Mouse (Mus musculus): ENCODE results near the gene Cpne2. TPM values are rescaled to one million over a fixed set of nuclear protein-coding genes. Genes with fewer than 3 reads are reported as not detected.

The Cpne2 gene
- total RNA-seq (2012; rRNA removed), result 6.4 and 12.5 TPM in 2 replicates

DNA sequence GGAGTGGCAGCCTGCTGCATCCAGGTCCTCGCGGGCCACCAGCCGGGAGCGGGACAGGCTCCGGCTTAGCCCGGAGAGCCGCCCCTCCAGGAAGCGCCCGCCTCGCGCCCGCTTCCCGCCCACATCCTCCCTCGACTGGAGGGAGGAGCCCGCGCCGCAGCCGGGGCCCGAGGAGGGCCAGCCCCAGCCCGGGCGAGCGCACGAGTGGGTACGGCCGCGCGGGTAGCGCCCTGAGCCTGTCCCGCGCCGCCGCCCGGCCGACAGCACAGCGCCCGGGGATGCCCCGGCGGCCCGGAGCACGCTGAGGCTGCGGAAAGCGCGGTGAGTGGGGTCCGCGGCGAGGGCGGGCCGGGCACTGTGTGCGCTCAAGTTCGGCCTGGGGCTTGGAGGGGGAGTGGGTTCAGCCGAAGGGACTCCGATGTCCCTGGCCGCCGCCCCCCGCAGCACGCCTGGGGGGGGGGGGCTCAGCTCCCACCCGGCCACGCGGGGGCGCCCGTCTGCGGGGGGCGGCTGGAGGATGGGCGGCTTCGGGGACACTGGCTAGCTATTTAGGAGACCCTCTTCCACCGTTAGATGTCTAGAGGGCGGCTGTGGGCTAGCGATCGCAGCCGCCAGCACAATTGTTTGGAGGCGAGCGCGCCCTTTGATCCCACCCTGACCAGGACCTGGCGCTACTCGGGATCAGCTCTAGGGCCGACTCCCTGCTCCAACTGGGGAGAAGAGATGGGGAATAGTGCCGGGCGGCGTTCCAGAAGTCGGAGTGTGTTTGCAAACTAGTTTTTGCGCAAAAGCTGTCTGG is at the start of gene Cpne2:
Gene Cpne2 (plus strand): TSS at position 118 of the 799 bp plus-strand sequence.
- H3K4me3 ChIP-seq (ENCODE audit: insufficient read depth in 1 of 2, low read depth in 1 of 2, low read length in 2 of 2, poor library complexity in 1 of 2, severe bottlenecking in 1 of 2), result peak within 1 kb of the TSS; percentile 49 to 76
- DNase-seq (ENCODE audit: low read depth, low spot score), result no peak
- peak within 1 kb of the TSS; percentile 57 for H3K9ac ChIP-seq (ENCODE audit: insufficient read depth, low read depth, low read length, poor library complexity, severe bottlenecking)
- TF ChIP-seq HCFC1 (IDR thresholded peaks at IDR 0.05; ENCODE audit: borderline replicate concordance, insufficient read depth, low read length) (no peak), ZNF384 (IDR thresholded peaks at IDR 0.05; ENCODE audit: low read depth, low read length) (no peak), ZC3H11A (IDR thresholded peaks at IDR 0.05; ENCODE audit: borderline replicate concordance, low read depth, low read length) (no peak), CHD2 (IDR thresholded peaks at IDR 0.05; ENCODE audit: low read depth, low read length) (no peak)
- peaks cover 0 to 5% of the 10 kb centered on the region in 2 experiments; a peak in 1 of 4 replicates for H3K4me1 ChIP-seq (ENCODE audit: control insufficient read depth in 2 of 2, insufficient read depth in 2 of 2, low read length in 2 of 2, poor library complexity in 1 of 2)
- in situ Hi-C loops (cut with MboI; ENCODE audit: low sequenced_read_pairs in 2 of 2, unreplicated experiment in 2 of 2), result no loop called here
- H3K27ac ChIP-seq (ENCODE audit: insufficient read depth, low read depth, low read length, poor library complexity, severe bottlenecking), result no peak within 1 kb of the TSS
- H3K36me3 ChIP-seq (ENCODE audit: control insufficient read depth, insufficient read depth, low read length, poor library complexity, severe bottlenecking), result no peaks in the 10 kb centered on the region
- no peaks in the 10 kb centered on the region for H3K9me3 ChIP-seq (ENCODE audit: control insufficient read depth, insufficient read depth, low read depth, low read length)

DNA sequence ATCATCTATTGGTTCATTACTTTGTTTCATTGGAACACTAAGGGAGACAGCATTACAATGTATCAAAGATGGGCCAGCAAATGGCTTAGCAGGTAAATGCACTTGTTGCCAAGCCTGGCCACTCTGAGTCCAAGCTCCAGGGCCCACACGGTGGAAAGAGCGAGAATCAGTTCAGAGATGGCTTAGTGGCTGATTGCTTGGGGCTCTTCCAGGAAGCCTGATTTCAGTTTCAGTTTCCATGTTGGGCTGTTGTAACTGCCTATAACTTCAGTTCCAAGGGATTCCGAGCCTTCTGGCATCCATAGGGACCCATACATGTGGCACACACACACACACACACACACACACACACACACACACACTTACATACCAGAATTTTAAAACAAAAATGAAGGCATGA is 47.5 kb upstream of the Cpne2 start:
- no peaks in the 10 kb centered on the region for H3K9me3 ChIP-seq (ENCODE audit: control insufficient read depth, insufficient read depth, low read depth, low read length)
- no peak for DNase-seq (ENCODE audit: low read depth, low spot score)
- TF ChIP-seq MAFK (IDR thresholded peaks at IDR 0.05; ENCODE audit: insufficient read depth, low read depth, low read length) (no peak), ZC3H11A (IDR thresholded peaks at IDR 0.05; ENCODE audit: borderline replicate concordance, low read depth, low read length) (no peak), ZNF384 (IDR thresholded peaks at IDR 0.05; ENCODE audit: low read depth, low read length) (no peak), CHD2 (IDR thresholded peaks at IDR 0.05; ENCODE audit: low read depth, low read length) (no peak), HCFC1 (IDR thresholded peaks at IDR 0.05; ENCODE audit: borderline replicate concordance, insufficient read depth, low read length) (no peak)
- no peak overlapping the region for H3K9ac ChIP-seq (ENCODE audit: insufficient read depth, low read depth, low read length, poor library complexity, severe bottlenecking)
- H3K4me1 ChIP-seq (ENCODE audit: control insufficient read depth in 2 of 2, insufficient read depth in 2 of 2, low read length in 2 of 2, poor library complexity in 1 of 2), result peaks cover 0 to 2% of the 10 kb centered on the region in 2 experiments; a peak in 1 of 4 replicates
- H3K27ac ChIP-seq (ENCODE audit: insufficient read depth, low read depth, low read length, poor library complexity, severe bottlenecking), result no peak overlapping the region
- in situ Hi-C loops (cut with MboI; ENCODE audit: low sequenced_read_pairs in 2 of 2, unreplicated experiment in 2 of 2), result no loop called here
- no peak overlapping the region for H3K4me3 ChIP-seq (ENCODE audit: insufficient read depth in 1 of 2, low read depth in 1 of 2, low read length in 2 of 2, poor library complexity in 1 of 2, severe bottlenecking in 1 of 2)
- no peaks in the 10 kb centered on the region for H3K36me3 ChIP-seq (ENCODE audit: control insufficient read depth, insufficient read depth, low read length, poor library complexity, severe bottlenecking)

DNA sequence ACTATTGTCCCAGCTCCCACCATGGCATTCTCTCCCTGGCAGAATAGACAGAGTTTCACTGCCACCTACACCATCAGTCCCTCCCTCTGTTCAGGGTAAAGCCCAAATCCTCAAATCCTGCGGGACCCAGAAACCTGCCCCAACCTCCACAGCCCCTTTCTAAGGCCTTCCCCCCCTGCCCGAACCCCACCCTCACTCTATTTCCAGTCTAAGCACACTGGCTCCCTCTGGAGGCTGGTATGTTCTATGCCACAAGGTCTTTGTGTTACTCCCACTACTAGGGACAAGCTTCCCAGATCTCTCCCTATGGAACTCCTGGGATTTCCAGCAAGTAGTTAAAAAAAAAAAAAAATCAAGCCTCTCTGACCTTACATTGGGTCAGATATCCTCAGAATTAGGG is 46.9 kb upstream of the Cpne2 start:
- peaks cover 0 to 2% of the 10 kb centered on the region in 2 experiments; a peak in 1 of 4 replicates for H3K4me1 ChIP-seq (ENCODE audit: control insufficient read depth in 2 of 2, insufficient read depth in 2 of 2, low read length in 2 of 2, poor library complexity in 1 of 2)
- in situ Hi-C loops (cut with MboI; ENCODE audit: low sequenced_read_pairs in 2 of 2, unreplicated experiment in 2 of 2), result no loop called here
- H3K27ac ChIP-seq (ENCODE audit: insufficient read depth, low read depth, low read length, poor library complexity, severe bottlenecking), result no peak overlapping the region
- no peak overlapping the region for H3K9ac ChIP-seq (ENCODE audit: insufficient read depth, low read depth, low read length, poor library complexity, severe bottlenecking)
- TF ChIP-seq ZC3H11A (IDR thresholded peaks at IDR 0.05; ENCODE audit: borderline replicate concordance, low read depth, low read length) (peak; percentile 37; the same call in 1 of the 2 replicates), CHD2 (IDR thresholded peaks at IDR 0.05; ENCODE audit: low read depth, low read length) (no peak), ZNF384 (IDR thresholded peaks at IDR 0.05; ENCODE audit: low read depth, low read length) (peak; percentile 71), MAFK (IDR thresholded peaks at IDR 0.05; ENCODE audit: insufficient read depth, low read depth, low read length) (no peak), HCFC1 (IDR thresholded peaks at IDR 0.05; ENCODE audit: borderline replicate concordance, insufficient read depth, low read length) (no peak)
- H3K4me3 ChIP-seq (ENCODE audit: insufficient read depth in 1 of 2, low read depth in 1 of 2, low read length in 2 of 2, poor library complexity in 1 of 2, severe bottlenecking in 1 of 2), result no peak overlapping the region
- no peaks in the 10 kb centered on the region for H3K9me3 ChIP-seq (ENCODE audit: control insufficient read depth, insufficient read depth, low read depth, low read length)
- DNase-seq (ENCODE audit: low read depth, low spot score), result peak; percentile 60
- H3K36me3 ChIP-seq (ENCODE audit: control insufficient read depth, insufficient read depth, low read length, poor library complexity, severe bottlenecking), result no peaks in the 10 kb centered on the region

DNA sequence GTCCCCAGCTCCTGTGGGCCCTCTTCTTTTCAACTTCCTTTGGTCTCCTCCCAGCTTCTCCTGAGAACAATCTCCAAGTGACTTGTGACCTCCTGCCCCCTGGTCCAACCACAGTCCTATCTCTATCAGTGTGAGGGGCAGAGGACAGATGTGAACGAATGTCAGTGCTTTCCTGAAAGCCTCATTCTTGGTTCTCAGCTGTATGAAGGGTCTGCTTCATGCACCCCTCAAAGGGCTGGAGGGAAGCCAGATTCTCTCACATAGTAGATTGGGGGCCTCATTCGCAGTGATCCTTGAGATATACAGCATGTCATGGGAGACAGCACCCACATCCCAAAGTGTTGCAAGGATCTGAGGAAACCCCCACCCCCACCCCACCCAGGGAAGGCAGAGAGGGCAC is 44.8 kb upstream of the Cpne2 start:
- no peak for TF ChIP-seq CHD2 (IDR thresholded peaks at IDR 0.05; ENCODE audit: low read depth, low read length)
- TF ChIP-seq MAFK (IDR thresholded peaks at IDR 0.05; ENCODE audit: insufficient read depth, low read depth, low read length), result no peak
- no peak for TF ChIP-seq HCFC1 (IDR thresholded peaks at IDR 0.05; ENCODE audit: borderline replicate concordance, insufficient read depth, low read length)
- no peak for TF ChIP-seq ZC3H11A (IDR thresholded peaks at IDR 0.05; ENCODE audit: borderline replicate concordance, low read depth, low read length)
- TF ChIP-seq ZNF384 (IDR thresholded peaks at IDR 0.05; ENCODE audit: low read depth, low read length), result no peak
- in situ Hi-C loops (cut with MboI; ENCODE audit: low sequenced_read_pairs in 2 of 2, unreplicated experiment in 2 of 2), result no loop called here
- no peak overlapping the region for H3K27ac ChIP-seq (ENCODE audit: insufficient read depth, low read depth, low read length, poor library complexity, severe bottlenecking)
- no peak for DNase-seq (ENCODE audit: low read depth, low spot score)
- no peak overlapping the region for H3K9ac ChIP-seq (ENCODE audit: insufficient read depth, low read depth, low read length, poor library complexity, severe bottlenecking)
- H3K4me1 ChIP-seq (ENCODE audit: control insufficient read depth in 2 of 2, insufficient read depth in 2 of 2, low read length in 2 of 2, poor library complexity in 1 of 2), result peaks cover 0 to 2% of the 10 kb centered on the region in 2 experiments; a peak in 1 of 4 replicates
- no peaks in the 10 kb centered on the region for H3K36me3 ChIP-seq (ENCODE audit: control insufficient read depth, insufficient read depth, low read length, poor library complexity, severe bottlenecking)
- no peaks in the 10 kb centered on the region for H3K9me3 ChIP-seq (ENCODE audit: control insufficient read depth, insufficient read depth, low read depth, low read length)
- H3K4me3 ChIP-seq (ENCODE audit: insufficient read depth in 1 of 2, low read depth in 1 of 2, low read length in 2 of 2, poor library complexity in 1 of 2, severe bottlenecking in 1 of 2), result no peak overlapping the region

All from ES-E14 (cell line).